Mouse (Mus musculus) adrenal gland, adult 10 weeks (tissue): ENCODE results near the gene Accs. TPM values are rescaled to one million over a fixed set of nuclear protein-coding genes. Genes with fewer than 3 reads are reported as not detected.

Source experiments
- polyA plus RNA-seq: library from polyadenylated mRNA; stranded (reverse); fragments of 350-450 nt; fragmentation: Illumina TruSeq; extraction: RNeasy Lipid Tissue Mini Kit (QIAGEN cat#74804); gene quantifications from one replicate; pipeline ENCODE4 v1.2.3, GENCODE M21; 2014; ENCODE audit warnings: low read depth, low replicate concordance

Accs gene
- 3.6 TPM for polyA plus RNA-seq

GRCm38 (mm10) chr2:93849505-93850089, at the start of gene Accs:
Accs (minus strand) TSS chr2:93849943.

GRCm38 (mm10) chr2:93869107-93869600, 19.4 kb upstream of the Accs start, which contains the start of gene Accsl:
Accsl (minus strand) TSS chr2:93869157.

GRCm38 (mm10) chr2:93822045-93822749, 27.5 kb downstream of the Accs start, which contains the start of gene Ext2:
Ext2 (minus strand) TSS chr2:93822568.

Other genes starting within 250 kb of the Accs start
- 0.35 TPM for gene Alx4, start 207.6 kb downstream of the Accs start, polyA plus RNA-seq
- 35.0 TPM for gene Ext2, start 27.4 kb downstream of the Accs start, polyA plus RNA-seq
- gene Accsl, start 19.2 kb upstream of the Accs start, polyA plus RNA-seq = not detected
- 0.52 TPM for gene Gm13889, start 107.3 kb upstream of the Accs start, polyA plus RNA-seq
- not detected for gene Gm27027, start 146.4 kb upstream of the Accs start, polyA plus RNA-seq
- 17.0 TPM for gene Alkbh3, start 160.9 kb upstream of the Accs start, polyA plus RNA-seq